Mouse (Mus musculus) CH12.LX (cell line): ENCODE data around the gene Myt1. TPM values are rescaled to one million over a fixed set of nuclear protein-coding genes. Genes with fewer than 3 reads are reported as not detected.

Experiments
- DNase-seq: peaks from one replicate; pipeline ENCODE4 v3.0.0-alpha.2; 2013; ENCODE audit errors: extremely low read depth
- H3K27ac ChIP-seq: 2 replicates; pipeline ENCODE4 v1.5.1; 2012; ENCODE audit warnings: low read depth, mild to moderate bottlenecking, control low read depth, moderate library complexity; ENCODE audit not compliant: insufficient read depth
- H3K27me3 ChIP-seq: replicated peaks from 2 replicates; pipeline ENCODE3; 2012; ENCODE audit warnings: inconsistent platforms
- H3K36me3 ChIP-seq, 2 experiments: replicated peaks in 1 of 2; 2 replicates each; pipeline versions ENCODE3 to v1.6.1; 2012; ENCODE audit warnings: inconsistent platforms in 1 of 2, low read length in 1 of 2, mild to moderate bottlenecking in 1 of 2, mixed read lengths in 1 of 2, moderate library complexity in 1 of 2; ENCODE audit not compliant: control insufficient read depth in 1 of 2, insufficient read depth in 1 of 2
- H3K4me1 ChIP-seq, 2 experiments: 2 replicates each; pipeline ENCODE4 v1.6.1; 2012; ENCODE audit warnings: inconsistent platforms in 1 of 2, moderate library complexity in 1 of 2; ENCODE audit not compliant: insufficient read depth in 2 of 2, control insufficient read depth in 1 of 2
- H3K4me2 ChIP-seq: 2 replicates; pipeline ENCODE4 v1.6.1; 2012; ENCODE audit warnings: low read depth, mild to moderate bottlenecking, control low read depth; ENCODE audit not compliant: poor library complexity, insufficient read depth, severe bottlenecking
- H3K4me3 ChIP-seq, 3 experiments: fragments of 150-350 bp in 1 of 3; sonication (generic) in 1 of 3; replicated peaks in 1 of 3; 2 replicates each; pipeline versions ENCODE3 to v1.5.1; 2011 to 2012; ENCODE audit warnings: low read depth in 2 of 3, low read length in 2 of 3, mild to moderate bottlenecking in 2 of 3, moderate library complexity in 2 of 3, control low read depth in 1 of 3, improper control_type of control experiment in 1 of 3, inconsistent platforms in 1 of 3, mixed read lengths in 1 of 3; ENCODE audit not compliant: poor library complexity in 1 of 3
- H3K79me2 ChIP-seq: replicated peaks from 2 replicates; pipeline ENCODE4 v1.6.1; 2012; ENCODE audit warnings: mild to moderate bottlenecking, moderate library complexity; ENCODE audit not compliant: control insufficient read depth, poor library complexity, insufficient read depth, severe bottlenecking; ENCODE audit errors: extremely low read depth
- H3K9ac ChIP-seq: 2 replicates; pipeline ENCODE4 v1.6.1; 2012; ENCODE audit warnings: low read depth, mild to moderate bottlenecking, control low read depth, moderate library complexity; ENCODE audit not compliant: insufficient read depth
- H3K9me3 ChIP-seq: replicated peaks from 2 replicates; pipeline ENCODE3; 2012; ENCODE audit warnings: low read length, inconsistent platforms, mixed read lengths
- CHD2 ChIP-seq: IDR thresholded peaks from 2 replicates; pipeline ENCODE4 v1.6.1; 2011; ENCODE audit warnings: low read length, improper control_type of control experiment
- CTCF ChIP-seq, 2 experiments: IDR thresholded peaks in 1 of 2; conservative IDR thresholded peaks in 1 of 2; 2 replicates each; pipeline ENCODE4 v1.5.1; 2011 to 2012; ENCODE audit warnings: low read depth in 2 of 2, low read length in 2 of 2, improper control_type of control experiment in 1 of 2, inconsistent platforms in 1 of 2, mild to moderate bottlenecking in 1 of 2, moderate library complexity in 1 of 2
- ELF1 ChIP-seq: IDR thresholded peaks from 2 replicates; pipeline ENCODE4 v1.6.1; 2014; ENCODE audit warnings: low read depth, mild to moderate bottlenecking, inconsistent platforms, low read length, improper control_type of control experiment
- ETS1 ChIP-seq: conservative IDR thresholded peaks from 2 replicates; pipeline ENCODE4 v1.6.1; 2012; ENCODE audit warnings: low read depth, mild to moderate bottlenecking, inconsistent platforms, low read length, improper control_type of control experiment, moderate library complexity
- GABPA ChIP-seq: IDR thresholded peaks from 2 replicates; pipeline ENCODE4 v1.6.1; 2012; ENCODE audit warnings: low read depth, low read length, improper control_type of control experiment, inconsistent platforms; ENCODE audit not compliant: insufficient replicate concordance
- IRF4 ChIP-seq: IDR thresholded peaks from 2 replicates; pipeline ENCODE4 v1.6.1; 2014; ENCODE audit warnings: low read depth, mild to moderate bottlenecking, inconsistent platforms, low read length, improper control_type of control experiment
- JUN ChIP-seq: IDR thresholded peaks from 2 replicates; pipeline ENCODE4 v1.6.1; 2011; ENCODE audit warnings: low read depth, mild to moderate bottlenecking, low read length, improper control_type of control experiment, moderate library complexity; ENCODE audit not compliant: insufficient read depth
- JUND ChIP-seq: conservative IDR thresholded peaks from 2 replicates; pipeline ENCODE4 v1.6.1; 2011; ENCODE audit warnings: low read depth, low read length, improper control_type of control experiment
- MAFK ChIP-seq: IDR thresholded peaks from 2 replicates; pipeline ENCODE4 v1.6.1; 2011; ENCODE audit warnings: low read length, improper control_type of control experiment; ENCODE audit not compliant: insufficient replicate concordance
- MAX ChIP-seq: IDR thresholded peaks from 2 replicates; pipeline ENCODE4 v1.6.1; 2011; ENCODE audit warnings: low read length, improper control_type of control experiment
- MEF2A ChIP-seq: IDR thresholded peaks from 2 replicates; pipeline ENCODE4 v1.6.1; 2014; ENCODE audit warnings: low read depth, mild to moderate bottlenecking, inconsistent platforms, low read length, improper control_type of control experiment, borderline replicate concordance
- MXI1 ChIP-seq: IDR thresholded peaks from 2 replicates; pipeline ENCODE4 v1.6.1; 2011; ENCODE audit warnings: mild to moderate bottlenecking, low read depth, low read length, improper control_type of control experiment
- MYC ChIP-seq: IDR thresholded peaks from 2 replicates; pipeline ENCODE4 v1.6.1; 2011; ENCODE audit warnings: low read depth, mild to moderate bottlenecking, improper control_type of control experiment, low read length
- NELFE ChIP-seq: IDR thresholded peaks from 2 replicates; pipeline ENCODE4 v1.6.1; 2011; ENCODE audit warnings: low read depth, low read length, improper control_type of control experiment
- NRF1 ChIP-seq: IDR thresholded peaks from 2 replicates; pipeline ENCODE4 v1.6.1; 2014; ENCODE audit warnings: low read depth, mild to moderate bottlenecking, inconsistent platforms, low read length, improper control_type of control experiment, moderate library complexity
- POLR2A ChIP-seq: IDR thresholded peaks from 2 replicates; pipeline ENCODE4 v1.6.1; 2011; ENCODE audit warnings: low read depth, mild to moderate bottlenecking, improper control_type of control experiment, low read length
- POLR2AphosphoS2 ChIP-seq: IDR thresholded peaks from 2 replicates; pipeline ENCODE4 v1.6.1; 2011; ENCODE audit warnings: low read depth, low read length, improper control_type of control experiment
- RAD21 ChIP-seq: IDR thresholded peaks from 2 replicates; pipeline ENCODE4 v1.6.1; 2011; ENCODE audit warnings: low read depth, mild to moderate bottlenecking, low read length, improper control_type of control experiment, moderate library complexity
- RCOR1 ChIP-seq: conservative IDR thresholded peaks from 2 replicates; pipeline ENCODE4 v1.6.1; 2012; ENCODE audit warnings: low read depth, mild to moderate bottlenecking, inconsistent platforms, low read length, improper control_type of control experiment
- SMC3 ChIP-seq: IDR thresholded peaks from 2 replicates; pipeline ENCODE4 v1.6.1; 2011; ENCODE audit warnings: low read depth, low read length, improper control_type of control experiment
- TBP ChIP-seq: conservative IDR thresholded peaks from 2 replicates; pipeline ENCODE4 v1.6.1; 2011; ENCODE audit warnings: low read depth, low read length, improper control_type of control experiment
- UBTF ChIP-seq: IDR thresholded peaks from 2 replicates; pipeline ENCODE4 v1.6.1; 2012; ENCODE audit warnings: low read depth, mild to moderate bottlenecking, inconsistent platforms, low read length, improper control_type of control experiment, moderate library complexity
- USF1 ChIP-seq: IDR thresholded peaks from 2 replicates; pipeline ENCODE4 v1.6.1; 2014; ENCODE audit warnings: low read depth, mild to moderate bottlenecking, inconsistent platforms, low read length, improper control_type of control experiment
- ZC3H11A ChIP-seq: IDR thresholded peaks from 2 replicates; pipeline ENCODE4 v1.6.1; 2012; ENCODE audit warnings: low read depth, mild to moderate bottlenecking, inconsistent platforms, low read length, improper control_type of control experiment
- ZMIZ1 ChIP-seq: IDR thresholded peaks from 2 replicates; pipeline ENCODE4 v1.6.1; 2012; ENCODE audit warnings: low read depth, mild to moderate bottlenecking, inconsistent platforms, low read length, improper control_type of control experiment
- ZNF384 ChIP-seq: IDR thresholded peaks from 2 replicates; pipeline ENCODE4 v1.6.1; 2012; ENCODE audit warnings: low read depth, low read length, improper control_type of control experiment, inconsistent platforms
- dilution Hi-C: fragments of 300-500 bp; cut with MboI; formaldehyde crosslinking; loops from 2 replicates; pipeline ENCODE4 v1.14.3; 2020; ENCODE audit warnings: low sequenced_read_pairs; ENCODE audit not compliant: extremely low pct_unique_long_range_greater_than_20kb, extremely low pct_ligation_motif_present
- in situ Hi-C: fragments of 300-500 bp; cut with MboI; formaldehyde crosslinking; loops from 3 replicates; pipeline ENCODE4 v1.14.3; 2019; ENCODE audit warnings: low sequenced_read_pairs, low pct_ligation_motif_present, low pct_unique_long_range_greater_than_20kb, mixed read lengths
- polyA plus RNA-seq: library from polyadenylated mRNA; unstranded; fragments of >175 nt; gene quantifications from 2 replicates; pipeline ENCODE4 v1.2.1, GENCODE M21; 2012; ENCODE audit warnings: low read depth; ENCODE audit not compliant: insufficient read length
- total RNA-seq, 2 experiments: library from RNA; depleted of rRNA; stranded (reverse); fragments of 300-350 nt in 1 of 2; fragments of >200 nt in 1 of 2; gene quantifications; 2 replicates each; pipeline ENCODE4 v1.2.3; 2012 to 2014

Gene Myt1
- total and polyA plus RNA-seq, 3 experiments = not detected

- H3K9me3 ChIP-seq = no peaks in the 10 kb centered on the region
- H3K4me1 ChIP-seq = peaks cover 0 to 4% of the 10 kb centered on the region in 2 experiments; a peak in 1 of 4 replicates
- peaks cover 35% of the 10 kb centered on the region for H3K27me3 ChIP-seq
- dilution Hi-C loops = no loop called here
- H3K27ac ChIP-seq = no peak overlapping the region
- no peak overlapping the region for H3K4me3 ChIP-seq
- TF ChIP-seq MAFK = no peak
- TF ChIP-seq RAD21 = peak; percentile 85
- TF ChIP-seq TBP = no peak
- TF ChIP-seq MYC = no peak
- TF ChIP-seq CHD2 = no peak
- TF ChIP-seq NRF1 = no peak
- TF ChIP-seq RCOR1 = no peak
- TF ChIP-seq JUND = no peak
- no peak for TF ChIP-seq MXI1
- TF ChIP-seq IRF4 = no peak
- TF ChIP-seq NELFE = no peak
- TF ChIP-seq SMC3 = peak; percentile 87
- TF ChIP-seq UBTF = no peak
- peak; percentile 53 to 83 for TF ChIP-seq CTCF (conservative IDR thresholded peaks at IDR 0.05 in 1 of 2, IDR thresholded peaks at IDR 0.05 in 1 of 2; ENCODE audit: low read depth in 2 of 2, low read length in 2 of 2)
- peak; percentile 11; the same call in 1 of the 2 replicates for TF ChIP-seq ZC3H11A
- no peak for TF ChIP-seq POLR2A
- TF ChIP-seq ETS1 = no peak
- TF ChIP-seq USF1 = no peak
- TF ChIP-seq ELF1 = no peak
- TF ChIP-seq, all 38 proteins: peak for 4
- Histone ChIP-seq H3K79me2 (no peaks in the 10 kb centered on the region), H3K36me3 (no peaks in the 10 kb centered on the region), H3K4me2 (no peak overlapping the region), H3K9ac (no peak overlapping the region)
- peak; percentile 50 for DNase-seq
- in situ Hi-C loops = loop anchor here (5.0 kb wide), 1 partner anchor 145 kb away; no protein-coding TSS in a partner anchor
Measured at GRCm38 (mm10) chr2:181722213-181722612, 40.9 kb upstream of the Myt1 start.

GRCm38 (mm10) chr2:181727659-181728262, 35.4 kb upstream of the Myt1 start:
- dilution Hi-C loops (no loop called here), in situ Hi-C loops (no loop called here)
- Histone ChIP-seq H3K9me3 (no peaks in the 10 kb centered on the region), H3K36me3 (no peaks in the 10 kb centered on the region), H3K79me2 (no peaks in the 10 kb centered on the region), H3K27ac (no peak overlapping the region), H3K4me2 (no peak overlapping the region), H3K27me3 (peaks cover 21% of the 10 kb centered on the region), H3K4me1 (peaks cover 10 to 14% of the 10 kb centered on the region in 2 experiments; a peak in 3 of 4 replicates), H3K4me3 (no peak overlapping the region), H3K9ac (no peak overlapping the region)
- no peak for DNase-seq
- no peak for TF ChIP-seq POLR2A
- no peak for TF ChIP-seq MYC
- no peak for TF ChIP-seq ZMIZ1
- TF ChIP-seq ETS1 = no peak
- TF ChIP-seq JUN = no peak
- TF ChIP-seq MAX = no peak
- TF ChIP-seq POLR2AphosphoS2 = no peak
- TF ChIP-seq CTCF (conservative IDR thresholded peaks at IDR 0.05 in 1 of 2, IDR thresholded peaks at IDR 0.05 in 1 of 2; ENCODE audit: low read depth in 2 of 2, low read length in 2 of 2) = no peak
- no peak for TF ChIP-seq ZC3H11A
- no peak for TF ChIP-seq USF1
- no peak for TF ChIP-seq RAD21
- no peak for TF ChIP-seq MEF2A
- no peak for TF ChIP-seq MAFK
- TF ChIP-seq ELF1 = no peak
- no peak for TF ChIP-seq ZNF384
- no peak for TF ChIP-seq SMC3
- no peak for TF ChIP-seq NELFE
- no peak for TF ChIP-seq GABPA
- no peak for TF ChIP-seq UBTF
